Mouse (Mus musculus) lung, adult 2 months (tissue): ENCODE data around the gene Tmem176a. TPM values are rescaled to one million over a fixed set of nuclear protein-coding genes. Genes with fewer than 3 reads are reported as not detected.

ENCODE experiments used
- DNase-seq: peaks from one replicate; pipeline ENCODE4 v3.0.0; 2022
- H3K4me1 ChIP-seq: fragments of 200-500 bp; 2 replicates; pipeline ENCODE4 v1.6.1; 2011; ENCODE audit warnings: low read length; ENCODE audit not compliant: control insufficient read depth, insufficient read depth
- H3K4me3 ChIP-seq: fragments of 200-500 bp; replicated peaks from 2 replicates; pipeline ENCODE3; 2011; ENCODE audit warnings: low read depth, mild to moderate bottlenecking, control low read depth, low read length; ENCODE audit errors: extremely low read depth
- CTCF ChIP-seq: fragments of 200-500 bp; IDR thresholded peaks from 2 replicates; pipeline ENCODE4 v1.5.1; 2011; ENCODE audit warnings: mild to moderate bottlenecking, low read length, control low read depth; ENCODE audit not compliant: insufficient read depth
- POLR2A ChIP-seq: fragments of 200-500 bp; IDR thresholded peaks from 2 replicates; pipeline ENCODE4 v1.6.1; 2011; ENCODE audit warnings: low read depth, mild to moderate bottlenecking, control low read depth, low read length, borderline replicate concordance; ENCODE audit errors: extremely low read depth
- WGBS: fragments of 180-500 bp; shearing (Covaris S2); methylation state at CpG from one replicate; pipeline ENCODE4 v1.1.7; 2018; 5-methylcytosine and 5-hydroxymethylcytosine counted together
- polyA plus RNA-seq: library from polyadenylated mRNA; depleted of rRNA; stranded (reverse); fragments of >200 nt; gene quantifications from 2 replicates; pipeline ENCODE4 v1.2.3, GENCODE M21; 2012

Gene Tmem176a
- polyA plus RNA-seq, 1 experiment = 269 TPM

- TF ChIP-seq CTCF (no peak), POLR2A (peak; percentile 72; the same call in 1 of the 2 replicates)
- Histone ChIP-seq H3K4me3 (peak within 1 kb of the TSS; percentile 88), H3K4me1 (peaks cover 14% of the 10 kb centered on the region)
- WGBS = 2% methylated on average over 6 of the region's 6 CpGs
- peak; percentile 97 for DNase-seq
Measured at GRCm38 (mm10) chr6:48840973-48841625, 380 bp downstream of the Tmem176a start, which contains the start of gene Tmem176b. Gene Tmem176b (minus strand): TSS chr6:48841496.

GRCm38 (mm10) chr6:48842111-48842842 lies 1.6 kb downstream of the Tmem176a start:
- 31% methylated on average over 11 of the region's 11 CpGs for WGBS
- Histone ChIP-seq H3K4me3 (peak overlapping the region; percentile 88), H3K4me1 (peaks cover 14% of the 10 kb centered on the region)
- TF ChIP-seq POLR2A (no peak), CTCF (peak; percentile 39; the same call in 1 of the 2 replicates)
- peak; percentile 58 for DNase-seq

DNA sequence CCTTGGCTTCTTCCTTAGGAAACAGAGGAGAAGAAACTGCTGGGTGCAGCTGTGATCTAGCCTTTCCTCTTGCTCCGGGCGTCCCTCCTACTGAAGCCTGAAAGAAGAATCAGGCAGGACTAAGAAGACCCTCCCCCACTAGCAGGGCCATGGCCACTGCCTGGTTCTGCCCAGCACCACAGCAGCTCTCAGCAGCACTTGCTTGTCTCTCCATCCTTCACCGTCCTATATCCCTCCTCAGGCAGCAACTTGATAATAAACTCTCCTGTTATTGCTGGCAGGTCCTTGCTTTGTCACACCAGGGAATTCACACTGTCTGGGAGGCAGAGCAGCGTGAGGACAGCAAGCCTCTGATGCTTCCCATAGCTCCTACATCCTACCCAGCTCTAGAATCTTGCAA lies 4.4 kb downstream of the Tmem176a start:
- Histone ChIP-seq H3K4me1 (peaks cover 9% of the 10 kb centered on the region), H3K4me3 (no peak overlapping the region)
- TF ChIP-seq POLR2A (no peak), CTCF (no peak)
- DNase-seq = no peak
- 75% methylated on average over 4 of the region's 4 CpGs for WGBS

GRCm38 (mm10) chr6:48851820-48852491 lies 11.2 kb downstream of the Tmem176a start:
- peak; percentile 68 for DNase-seq
- H3K4me3 ChIP-seq = peak overlapping the region; percentile 60
- 6% methylated on average over 29 of the region's 29 CpGs for WGBS

DNA sequence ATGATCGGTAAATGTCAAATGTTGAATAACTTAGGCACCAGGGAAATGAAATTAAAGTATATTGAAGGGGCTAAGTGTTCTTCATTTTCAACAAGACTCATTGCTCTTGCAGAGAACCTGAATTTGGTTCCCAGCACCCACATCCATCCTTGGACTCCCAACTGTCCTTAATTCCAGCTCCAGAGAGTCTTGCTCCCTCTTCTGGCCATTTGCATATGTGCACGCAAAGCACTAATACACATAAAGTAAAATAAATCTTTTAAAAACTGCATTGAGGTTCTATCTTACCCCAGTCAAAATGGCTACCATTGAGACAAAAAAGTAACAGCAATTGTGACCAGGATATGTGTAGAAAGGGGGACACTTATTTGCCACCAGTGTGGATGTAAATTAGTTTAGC lies 13.4 kb downstream of the Tmem176a start:
- Histone ChIP-seq H3K4me3 (no peak overlapping the region), H3K4me1 (peaks cover 10% of the 10 kb centered on the region)
- TF ChIP-seq POLR2A (no peak), CTCF (no peak)
- DNase-seq = no peak
- 97% methylated on average over 2 of the region's 2 CpGs for WGBS

More at GRCm38 (mm10) chr6:48851820-48852491, 11.2 kb downstream of the Tmem176a start:
- no peaks in the 10 kb centered on the region for H3K4me1 ChIP-seq
- TF ChIP-seq CTCF (no peak), POLR2A (no peak; the same call in 1 of the 2 replicates)

GRCm38 (mm10) chr6:48857613-48858302 lies 17.0 kb downstream of the Tmem176a start:
- TF ChIP-seq CTCF (no peak), POLR2A (no peak)
- peaks cover 10% of the 10 kb centered on the region for H3K4me1 ChIP-seq
- no peak overlapping the region for H3K4me3 ChIP-seq
- peak; percentile 31 for DNase-seq
- 21% methylated on average over 8 of the region's 8 CpGs for WGBS

- peak; percentile 45 for DNase-seq
- TF ChIP-seq CTCF = peak; percentile 77
- no peak for TF ChIP-seq POLR2A
- Histone ChIP-seq H3K4me1 (peaks cover 12% of the 10 kb centered on the region), H3K4me3 (no peak overlapping the region)
- WGBS = 17% methylated on average over 23 of the region's 23 CpGs
Measured at GRCm38 (mm10) chr6:48860130-48860815, 19.6 kb downstream of the Tmem176a start.

DNA sequence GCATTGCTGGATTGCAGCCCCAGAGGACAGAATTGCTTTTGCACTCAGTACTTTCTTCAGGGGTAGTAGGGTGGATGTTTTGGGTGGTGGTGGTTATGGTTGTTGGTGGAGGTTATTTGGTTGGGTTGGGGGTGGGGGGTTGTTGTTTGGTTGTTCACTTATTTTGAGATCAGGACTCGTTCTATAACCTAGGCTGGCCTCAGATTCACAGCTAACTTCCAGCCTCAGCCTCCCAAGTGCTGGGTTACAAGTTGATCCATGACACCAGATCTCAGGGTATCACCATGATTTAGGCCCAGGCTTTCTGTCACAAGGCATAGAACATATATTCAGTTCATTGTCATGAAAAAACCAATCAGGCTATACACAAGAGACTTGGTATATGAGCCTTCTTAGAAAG lies 20.1 kb downstream of the Tmem176a start:
- Histone ChIP-seq H3K4me3 (no peak overlapping the region), H3K4me1 (peaks cover 12% of the 10 kb centered on the region)
- no peak for TF ChIP-seq POLR2A
- no peak for TF ChIP-seq CTCF
- DNase-seq = no peak
- WGBS = 93% methylated on average over 1 of the region's 1 CpGs
